Mouse (Mus musculus): ENCODE data around the gene Arx. TPM values are rescaled to one million over a fixed set of nuclear protein-coding genes. Genes with fewer than 3 reads are reported as not detected.

Gene Arx
- total RNA-seq, 1 experiment = 0.09 TPM

DNA sequence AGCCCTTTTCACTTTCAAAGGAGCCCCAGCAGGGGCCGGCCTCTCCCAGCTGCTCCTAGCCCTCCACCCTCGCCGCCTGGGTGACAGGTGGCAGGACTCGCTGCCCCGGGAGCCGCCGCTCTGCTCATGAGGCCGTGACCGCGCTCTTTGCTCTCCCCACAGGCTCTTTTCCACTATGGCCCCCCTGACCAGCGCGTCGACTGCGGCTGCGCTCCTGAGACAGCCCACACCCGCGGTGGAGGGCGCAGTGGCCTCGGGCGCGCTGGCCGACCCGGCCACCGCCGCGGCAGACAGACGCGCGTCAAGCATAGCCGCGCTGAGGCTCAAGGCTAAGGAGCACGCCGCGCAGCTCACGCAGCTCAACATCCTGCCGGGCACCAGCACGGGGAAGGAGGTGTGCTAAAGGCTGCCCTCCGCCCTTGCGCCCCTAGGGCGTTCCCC is 10.8 kb downstream of the Arx start:
- Histone ChIP-seq H3K36me3 (ENCODE audit: control insufficient read depth, insufficient read depth, low read length, poor library complexity, severe bottlenecking) (no peaks in the 10 kb centered on the region), H3K9ac (ENCODE audit: insufficient read depth, low read depth, low read length, poor library complexity, severe bottlenecking) (0 out of 2 replicates have a peak overlapping the region, but pooled peaks have one; percentile 11), H3K9me3 (ENCODE audit: control insufficient read depth, insufficient read depth, low read depth, low read length) (no peaks in the 10 kb centered on the region), H3K4me3 (ENCODE audit: insufficient read depth in 1 of 2, low read depth in 1 of 2, low read length in 2 of 2, poor library complexity in 1 of 2, severe bottlenecking in 1 of 2) (peak overlapping the region; percentile 28 to 43; a peak in 3 of 4 replicates), H3K27ac (ENCODE audit: insufficient read depth, low read depth, low read length, poor library complexity, severe bottlenecking) (no peak overlapping the region), H3K4me1 (ENCODE audit: control insufficient read depth in 2 of 2, insufficient read depth in 2 of 2, low read length in 2 of 2, poor library complexity in 1 of 2) (no peaks in the 10 kb centered on the region)
- in situ Hi-C loops (cut with MboI; ENCODE audit: low sequenced_read_pairs in 2 of 2, unreplicated experiment in 2 of 2) = no loop called here
- no peak for DNase-seq (ENCODE audit: low read depth, low spot score)
- TF ChIP-seq CHD2 (IDR thresholded peaks at IDR 0.05; ENCODE audit: low read depth, low read length) = no peak
- no peak for TF ChIP-seq ZC3H11A (IDR thresholded peaks at IDR 0.05; ENCODE audit: borderline replicate concordance, low read depth, low read length)
- TF ChIP-seq MAFK (IDR thresholded peaks at IDR 0.05; ENCODE audit: insufficient read depth, low read depth, low read length) = no peak
- TF ChIP-seq ZNF384 (IDR thresholded peaks at IDR 0.05; ENCODE audit: low read depth, low read length) = no peak
- TF ChIP-seq HCFC1 (IDR thresholded peaks at IDR 0.05; ENCODE audit: borderline replicate concordance, insufficient read depth, low read length) = no peak

DNA sequence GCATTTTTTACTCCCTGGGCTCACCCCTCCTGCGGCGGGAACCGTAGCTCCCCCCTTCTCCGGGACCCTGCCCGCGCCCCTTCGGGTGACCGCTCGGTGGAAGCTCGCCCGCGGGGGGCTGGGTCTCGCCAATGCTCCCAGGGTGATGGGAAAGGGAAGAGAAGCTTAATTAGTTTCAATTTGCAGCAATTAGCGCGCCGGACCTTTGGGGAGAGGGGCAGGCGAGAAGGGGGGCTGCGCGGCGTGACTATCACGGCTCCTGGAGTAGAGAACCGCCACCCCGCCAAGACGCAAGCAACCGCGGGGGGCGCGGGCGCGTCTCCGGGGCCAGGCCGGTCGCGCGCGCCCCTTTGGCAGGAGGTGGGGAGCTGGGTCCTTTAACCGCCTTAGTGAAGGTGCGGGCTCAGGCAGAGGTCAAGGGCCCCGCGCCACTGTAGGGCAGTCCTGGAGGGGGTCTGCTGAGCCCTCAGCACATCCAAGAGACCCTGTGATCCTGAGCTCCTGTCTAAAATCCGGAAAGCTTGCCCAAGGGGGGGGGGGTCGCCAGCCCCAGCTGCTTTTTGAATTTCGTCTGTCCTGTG is 12.9 kb downstream of the Arx start:
- Histone ChIP-seq H3K9ac (ENCODE audit: insufficient read depth, low read depth, low read length, poor library complexity, severe bottlenecking) (0 out of 2 replicates have a peak overlapping the region, but pooled peaks have one; percentile 38), H3K9me3 (ENCODE audit: control insufficient read depth, insufficient read depth, low read depth, low read length) (no peaks in the 10 kb centered on the region), H3K4me1 (ENCODE audit: control insufficient read depth in 2 of 2, insufficient read depth in 2 of 2, low read length in 2 of 2, poor library complexity in 1 of 2) (no peaks in the 10 kb centered on the region), H3K36me3 (ENCODE audit: control insufficient read depth, insufficient read depth, low read length, poor library complexity, severe bottlenecking) (no peaks in the 10 kb centered on the region), H3K4me3 (ENCODE audit: insufficient read depth in 1 of 2, low read depth in 1 of 2, low read length in 2 of 2, poor library complexity in 1 of 2, severe bottlenecking in 1 of 2) (peak overlapping the region; percentile 33 to 45; a peak in 3 of 4 replicates), H3K27ac (ENCODE audit: insufficient read depth, low read depth, low read length, poor library complexity, severe bottlenecking) (no peak overlapping the region)
- TF ChIP-seq MAFK (IDR thresholded peaks at IDR 0.05; ENCODE audit: insufficient read depth, low read depth, low read length) (no peak), CHD2 (IDR thresholded peaks at IDR 0.05; ENCODE audit: low read depth, low read length) (no peak), HCFC1 (IDR thresholded peaks at IDR 0.05; ENCODE audit: borderline replicate concordance, insufficient read depth, low read length) (no peak), ZNF384 (IDR thresholded peaks at IDR 0.05; ENCODE audit: low read depth, low read length) (no peak), ZC3H11A (IDR thresholded peaks at IDR 0.05; ENCODE audit: borderline replicate concordance, low read depth, low read length) (no peak)
- DNase-seq (ENCODE audit: low read depth, low spot score) = no peak
- in situ Hi-C loops (cut with MboI; ENCODE audit: low sequenced_read_pairs in 2 of 2, unreplicated experiment in 2 of 2) = no loop called here

DNA sequence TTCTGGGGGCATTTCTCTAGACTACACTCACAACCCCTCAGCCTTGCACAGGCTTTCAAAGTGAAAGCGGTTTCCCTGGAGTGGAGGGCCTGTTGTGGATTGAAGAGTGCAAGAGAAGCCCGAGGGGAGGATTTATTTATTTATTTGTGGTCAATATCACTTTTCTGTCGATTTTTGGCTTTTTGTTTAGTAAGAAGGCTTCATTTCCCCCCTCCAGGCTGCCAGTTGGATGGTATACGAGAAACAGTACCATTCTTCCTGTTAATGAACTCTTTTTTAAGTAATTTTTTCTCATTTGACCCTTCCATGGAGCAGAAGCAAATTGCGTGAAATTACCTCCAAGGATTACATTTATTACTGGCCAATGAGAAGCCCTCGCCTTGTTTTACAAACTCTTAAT is 13.5 kb downstream of the Arx start:
- no peak overlapping the region for H3K9ac ChIP-seq (ENCODE audit: insufficient read depth, low read depth, low read length, poor library complexity, severe bottlenecking)
- H3K36me3 ChIP-seq (ENCODE audit: control insufficient read depth, insufficient read depth, low read length, poor library complexity, severe bottlenecking) = no peaks in the 10 kb centered on the region
- no peaks in the 10 kb centered on the region for H3K9me3 ChIP-seq (ENCODE audit: control insufficient read depth, insufficient read depth, low read depth, low read length)
- no peak for DNase-seq (ENCODE audit: low read depth, low spot score)
- H3K4me1 ChIP-seq (ENCODE audit: control insufficient read depth in 2 of 2, insufficient read depth in 2 of 2, low read length in 2 of 2, poor library complexity in 1 of 2) = no peaks in the 10 kb centered on the region
- in situ Hi-C loops (cut with MboI; ENCODE audit: low sequenced_read_pairs in 2 of 2, unreplicated experiment in 2 of 2) = no loop called here
- TF ChIP-seq MAFK (IDR thresholded peaks at IDR 0.05; ENCODE audit: insufficient read depth, low read depth, low read length) (no peak), ZC3H11A (IDR thresholded peaks at IDR 0.05; ENCODE audit: borderline replicate concordance, low read depth, low read length) (no peak)
- H3K4me3 ChIP-seq (ENCODE audit: insufficient read depth in 1 of 2, low read depth in 1 of 2, low read length in 2 of 2, poor library complexity in 1 of 2, severe bottlenecking in 1 of 2) = peak overlapping the region in 1 of 2 experiments; percentile 45; a peak in 1 of 4 replicates
- H3K27ac ChIP-seq (ENCODE audit: insufficient read depth, low read depth, low read length, poor library complexity, severe bottlenecking) = no peak overlapping the region

- in situ Hi-C loops (cut with MboI; ENCODE audit: low sequenced_read_pairs in 2 of 2, unreplicated experiment in 2 of 2) = no loop called here
- H3K36me3 ChIP-seq (ENCODE audit: control insufficient read depth, insufficient read depth, low read length, poor library complexity, severe bottlenecking) = no peaks in the 10 kb centered on the region
- H3K4me3 ChIP-seq (ENCODE audit: insufficient read depth in 1 of 2, low read depth in 1 of 2, low read length in 2 of 2, poor library complexity in 1 of 2, severe bottlenecking in 1 of 2) = no peak overlapping the region
- no peak overlapping the region for H3K27ac ChIP-seq (ENCODE audit: insufficient read depth, low read depth, low read length, poor library complexity, severe bottlenecking)
- no peak for TF ChIP-seq CHD2 (IDR thresholded peaks at IDR 0.05; ENCODE audit: low read depth, low read length)
- no peak for TF ChIP-seq ZC3H11A (IDR thresholded peaks at IDR 0.05; ENCODE audit: borderline replicate concordance, low read depth, low read length)
- TF ChIP-seq ZNF384 (IDR thresholded peaks at IDR 0.05; ENCODE audit: low read depth, low read length) = no peak
- no peak for TF ChIP-seq MAFK (IDR thresholded peaks at IDR 0.05; ENCODE audit: insufficient read depth, low read depth, low read length)
- TF ChIP-seq HCFC1 (IDR thresholded peaks at IDR 0.05; ENCODE audit: borderline replicate concordance, insufficient read depth, low read length) = no peak
- no peaks in the 10 kb centered on the region for H3K9me3 ChIP-seq (ENCODE audit: control insufficient read depth, insufficient read depth, low read depth, low read length)
- H3K9ac ChIP-seq (ENCODE audit: insufficient read depth, low read depth, low read length, poor library complexity, severe bottlenecking) = no peak overlapping the region
- no peaks in the 10 kb centered on the region for H3K4me1 ChIP-seq (ENCODE audit: control insufficient read depth in 2 of 2, insufficient read depth in 2 of 2, low read length in 2 of 2, poor library complexity in 1 of 2)
- DNase-seq (ENCODE audit: low read depth, low spot score) = no peak
These were observed 14.1 kb downstream of the Arx start for GRCm38 (mm10) chrX:93300183-93300815.
